Mouse (Mus musculus): ENCODE measurements at regions not wholly inside any gene's neighbourhood (a gene's known extent, or its start where the extent isn't known, plus 50 kb on each side); places are given as distances from the start of the nearest gene placed in this dataset.

- DNase-seq: no peak
Observed at GRCm38 (mm10) chr12:36748345-36748744, 360.0 kb upstream of the Meox2 start.

- peak; percentile 11 for DNase-seq
Observed at GRCm38 (mm10) chr12:36765315-36766058, 342.9 kb upstream of the Meox2 start.

- DNase-seq: no peak
Observed at GRCm38 (mm10) chr12:36766167-36766566, 342.2 kb upstream of the Meox2 start.

GRCm38 (mm10) chr12:36780761-36781160, 327.6 kb upstream of the Meox2 start:
- DNase-seq: no peak

GRCm38 (mm10) chr12:36790866-36791265, 317.5 kb upstream of the Meox2 start:
- DNase-seq: no peak

GRCm38 (mm10) chr12:36791430-36791829, 316.9 kb upstream of the Meox2 start:
- no peak for DNase-seq

- DNase-seq: no peak
Observed at GRCm38 (mm10) chr12:36792205-36792604, 316.1 kb upstream of the Meox2 start.

GRCm38 (mm10) chr12:36793799-36794198, 314.5 kb upstream of the Meox2 start:
- DNase-seq: no peak

- no peak for DNase-seq
Observed at GRCm38 (mm10) chr12:36796201-36796600, 312.1 kb upstream of the Meox2 start.

- no peak for DNase-seq
Observed at GRCm38 (mm10) chr12:36817938-36818337, 290.4 kb upstream of the Meox2 start.

GRCm38 (mm10) chr12:36818852-36819251, 289.5 kb upstream of the Meox2 start:
- DNase-seq: no peak

GRCm38 (mm10) chr12:36826766-36827165, 281.6 kb upstream of the Meox2 start:
- DNase-seq: no peak

GRCm38 (mm10) chr12:36831307-36831997, 276.9 kb upstream of the Meox2 start:
- no peak for DNase-seq

GRCm38 (mm10) chr12:36842957-36843356, 265.4 kb upstream of the Meox2 start:
- DNase-seq: no peak

GRCm38 (mm10) chr12:36845130-36845529, 263.2 kb upstream of the Meox2 start:
- DNase-seq: no peak

- no peak for DNase-seq
Observed at GRCm38 (mm10) chr12:36849086-36849485, 259.3 kb upstream of the Meox2 start.

- no peak for DNase-seq
Observed at GRCm38 (mm10) chr12:36863113-36863512, 245.2 kb upstream of the Meox2 start.

- DNase-seq: no peak
Observed at GRCm38 (mm10) chr12:36880724-36881123, 227.6 kb upstream of the Meox2 start.

- DNase-seq: peak; percentile 4
Observed at GRCm38 (mm10) chr12:36913364-36913763, 195.0 kb upstream of the Meox2 start.

GRCm38 (mm10) chr12:36917576-36918106, 190.7 kb upstream of the Meox2 start:
- no peak for DNase-seq

GRCm38 (mm10) chr12:36918294-36918876, 190.0 kb upstream of the Meox2 start:
- no peak for DNase-seq

- no peak for DNase-seq
Observed at GRCm38 (mm10) chr12:36923558-36923957, 184.8 kb upstream of the Meox2 start.

GRCm38 (mm10) chr12:36926225-36926624, 182.1 kb upstream of the Meox2 start:
- no peak for DNase-seq

GRCm38 (mm10) chr12:36933118-36933610, 175.2 kb upstream of the Meox2 start:
- no peak for DNase-seq

All from layer of hippocampus, adult 9-11 months (tissue).